Mouse (Mus musculus) liver, embryonic 14.5 days (tissue): ENCODE data around the gene Pygm. TPM values are rescaled to one million over a fixed set of nuclear protein-coding genes. Genes with fewer than 3 reads are reported as not detected.

ENCODE experiments used
- ATAC-seq: fragments of 200-750 bp; cut with Nextera tagmentation; 2 replicates; pipeline ENCODE4 v1.8.0; 2017; ENCODE audit warnings: moderate number of reproducible peaks, mild to moderate bottlenecking, moderate library complexity; ENCODE audit not compliant: insufficient read depth
- DNase-seq, 3 experiments: peaks; one replicate each; pipeline ENCODE4 v3.0.0-alpha.2; 2012 to 2013; ENCODE audit warnings: low read depth in 3 of 3, low spot score in 3 of 3
- H3K27ac ChIP-seq: fragments of 300-500 bp; sonication (generic); 2 replicates; pipeline ENCODE4 v1.5.1; 2014; ENCODE audit warnings: moderate library complexity, mild to moderate bottlenecking, control low read depth, inconsistent platforms
- H3K27me3 ChIP-seq: fragments of 300-500 bp; sonication (generic); 2 replicates; pipeline ENCODE4 v1.6.1; 2014; ENCODE audit warnings: mild to moderate bottlenecking, low read length, moderate library complexity; ENCODE audit not compliant: control insufficient read depth, insufficient read depth
- H3K36me3 ChIP-seq: fragments of 300-500 bp; sonication (generic); replicated peaks from 2 replicates; pipeline ENCODE4 v1.6.1; 2014; ENCODE audit warnings: low read depth; ENCODE audit not compliant: control insufficient read depth, insufficient read depth
- H3K4me1 ChIP-seq, 2 experiments: fragments of 200-500 bp in 1 of 2; fragments of 300-500 bp in 1 of 2; sonication (generic) in 1 of 2; replicated peaks; 2 replicates each; pipeline ENCODE4 v1.6.1; 2012 to 2014; ENCODE audit warnings: antibody characterized with exemption in 1 of 2, inconsistent platforms in 1 of 2, low read length in 1 of 2; ENCODE audit not compliant: control insufficient read depth in 2 of 2, insufficient read depth in 2 of 2
- H3K4me2 ChIP-seq: fragments of 300-500 bp; sonication (generic); 2 replicates; pipeline ENCODE4 v1.6.1; 2014; ENCODE audit warnings: low read depth, mild to moderate bottlenecking, control low read depth, moderate library complexity
- H3K4me3 ChIP-seq, 2 experiments: fragments of 200-500 bp in 1 of 2; fragments of 300-500 bp in 1 of 2; sonication (generic) in 1 of 2; 2 replicates each; pipeline ENCODE4 v1.5.1; 2012 to 2014; ENCODE audit warnings: low read depth in 2 of 2, low read length in 2 of 2, mild to moderate bottlenecking in 2 of 2, control low read depth in 1 of 2, inconsistent platforms in 1 of 2, moderate library complexity in 1 of 2; ENCODE audit not compliant: insufficient read depth in 1 of 2
- H3K9ac ChIP-seq: fragments of 300-500 bp; sonication (generic); replicated peaks from 2 replicates; pipeline ENCODE4 v1.6.1; 2014; ENCODE audit warnings: mild to moderate bottlenecking, control low read depth, moderate library complexity
- H3K9me3 ChIP-seq: fragments of 300-500 bp; sonication (generic); 2 replicates; pipeline ENCODE4 v1.6.1; 2016; ENCODE audit warnings: low read length, mixed read lengths; ENCODE audit not compliant: control insufficient read depth
- CTCF ChIP-seq: IDR thresholded peaks from 2 replicates; pipeline ENCODE4 v1.5.1; 2016; ENCODE audit warnings: antibody characterized with exemption, low read depth, control low read depth
- EP300 ChIP-seq: IDR thresholded peaks from 2 replicates; pipeline ENCODE4 v1.6.1; 2016; ENCODE audit warnings: antibody characterized with exemption, low read depth
- WGBS: fragments of 180-500 bp; shearing (Covaris S2); extraction: QIAGEN DNeasy Blood & Tissue Kit; methylation state at CpG from one replicate; pipeline ENCODE4 v1.1.7; 2014; ENCODE audit not compliant: insufficient replicate concordance; 5-methylcytosine and 5-hydroxymethylcytosine counted together
- polyA plus RNA-seq, 2 experiments: library from polyadenylated mRNA; depleted of rRNA in 1 of 2; stranded (reverse) in 1 of 2; unstranded in 1 of 2; fragments of >200 nt; fragmentation: Nextera tagmentation in 1 of 2; extraction: Ambion mirVana in 1 of 2; gene quantifications; 2 replicates each; pipeline versions ENCODE4 v1.2.1 to v1.2.3; 2012 to 2014

The Pygm gene
- polyA plus RNA-seq, 2 experiments, result 1.2 TPM

- no peak overlapping the region for H3K4me2 ChIP-seq
- no peaks in the 10 kb centered on the region for H3K36me3 ChIP-seq
- no peak overlapping the region for H3K27ac ChIP-seq
- no peak overlapping the region for H3K4me3 ChIP-seq
- H3K9ac ChIP-seq, result no peak overlapping the region
- 10% methylated on average over 6 of the region's 6 CpGs for WGBS
- DNase-seq (no peak), ATAC-seq (no peak)
- H3K27me3 ChIP-seq, result peaks cover 18% of the 10 kb centered on the region
- H3K9me3 ChIP-seq, result no peaks in the 10 kb centered on the region
- TF ChIP-seq CTCF, result no peak
- no peak for TF ChIP-seq EP300
- no peaks in the 10 kb centered on the region for H3K4me1 ChIP-seq
Observed at GRCm38 (mm10) chr19:6415454-6415853, 31.3 kb downstream of the Pygm start.

- DNase-seq (no peak), ATAC-seq (no peak)
- no peaks in the 10 kb centered on the region for H3K9me3 ChIP-seq
- H3K4me3 ChIP-seq, result no peak overlapping the region
- H3K27ac ChIP-seq, result no peak overlapping the region
- no peak overlapping the region for H3K9ac ChIP-seq
- peaks cover 23% of the 10 kb centered on the region for H3K27me3 ChIP-seq
- no peak overlapping the region for H3K4me2 ChIP-seq
- TF ChIP-seq CTCF (no peak), EP300 (no peak)
- 19% methylated on average over 9 of the region's 9 CpGs for WGBS
- H3K36me3 ChIP-seq, result no peaks in the 10 kb centered on the region
- H3K4me1 ChIP-seq, result no peaks in the 10 kb centered on the region
Observed at GRCm38 (mm10) chr19:6416124-6416770, 32.0 kb downstream of the Pygm start.

GRCm38 (mm10) chr19:6416894-6417761 lies 32.9 kb downstream of the Pygm start:
- H3K27me3 ChIP-seq, result peaks cover 23% of the 10 kb centered on the region
- no peak overlapping the region for H3K9ac ChIP-seq
- ATAC-seq, result no peak
- DNase-seq, result no peak
- no peaks in the 10 kb centered on the region for H3K9me3 ChIP-seq
- no peak overlapping the region for H3K4me3 ChIP-seq
- H3K4me1 ChIP-seq, result no peaks in the 10 kb centered on the region
- no peaks in the 10 kb centered on the region for H3K36me3 ChIP-seq
- no peak overlapping the region for H3K27ac ChIP-seq
- no peak for TF ChIP-seq EP300
- no peak for TF ChIP-seq CTCF
- H3K4me2 ChIP-seq, result no peak overlapping the region
- 55% methylated on average over 12 of the region's 12 CpGs for WGBS

GRCm38 (mm10) chr19:6418233-6418879 lies 34.2 kb downstream of the Pygm start, which contains the start of gene Nrxn2:
TSS of gene Nrxn2 (plus strand) at chr19:6418731.
- Histone ChIP-seq H3K4me2 (peak within 1 kb of the TSS; percentile 70), H3K36me3 (no peaks in the 10 kb centered on the region), H3K9ac (no peak within 1 kb of the TSS), H3K9me3 (no peaks in the 10 kb centered on the region), H3K27me3 (peaks cover 26% of the 10 kb centered on the region), H3K27ac (no peak within 1 kb of the TSS), H3K4me3 (peak within 1 kb of the TSS; percentile 18 to 39; a peak in 2 of 4 replicates), H3K4me1 (no peaks in the 10 kb centered on the region)
- under 1% methylated on average over 46 of the region's 46 CpGs for WGBS
- DNase-seq, result peak; percentile 46 to 52 (median 51)
- peak; percentile 70 for ATAC-seq
- TF ChIP-seq CTCF, result peak; percentile 94
- no peak for TF ChIP-seq EP300
